Mouse (Mus musculus) erythroblast, embryonic 14.5 days (primary cell): ENCODE measurements around the gene Nell1.

ENCODE experiments used
- GATA1 ChIP-seq: IDR thresholded peaks from 2 replicates; pipeline ENCODE4 v1.6.1; 2012; ENCODE audit warnings: low read length, inconsistent platforms, mixed read lengths
- TAL1 ChIP-seq: IDR thresholded peaks from 3 replicates; pipeline ENCODE4 v1.6.1; 2012; ENCODE audit warnings: low read length, inconsistent platforms, mixed read lengths

- TF ChIP-seq TAL1 (no peak), GATA1 (no peak)
These were observed 493.1 kb downstream of the Nell1 start for GRCm38 (mm10) chr7:50467742-50468141.
